Mouse (Mus musculus): ENCODE measurements at regions not wholly inside any gene's neighbourhood (a gene's known extent, or its start where the extent isn't known, plus 50 kb on each side); places are given as distances from the start of the nearest gene placed in this dataset.

GRCm38 (mm10) chr5:90164434-90164833 lies 59.4 kb downstream of the Cox18 start:
- ATAC-seq: no peak
- TF ChIP-seq CTCF (IDR thresholded peaks at IDR 0.05): no peak
- in situ Hi-C loops (cut with MboI; ENCODE audit: low pct_unique_long_range_greater_than_20kb): no loop called here
- CTCF ChIA-PET: no interaction called here
- no peak for DNase-seq (ENCODE audit: low read depth, low spot score)
- POLR2A ChIA-PET: no interaction called here
- H3K27me3 ChIP-seq: no peaks in the 10 kb centered on the region

GRCm38 (mm10) chr5:90163033-90163859 lies 60.6 kb downstream of the Cox18 start:
- in situ Hi-C loops (cut with MboI; ENCODE audit: low pct_unique_long_range_greater_than_20kb): no loop called here
- CTCF ChIA-PET: no interaction called here
- ATAC-seq (no peak), DNase-seq (ENCODE audit: low read depth, low spot score) (no peak)
- no peak for TF ChIP-seq CTCF (IDR thresholded peaks at IDR 0.05)
- no peaks in the 10 kb centered on the region for H3K27me3 ChIP-seq
- POLR2A ChIA-PET: no interaction called here

- TF ChIP-seq CTCF (IDR thresholded peaks at IDR 0.05): no peak
- ATAC-seq (no peak), DNase-seq (ENCODE audit: low read depth, low spot score) (no peak)
- no peaks in the 10 kb centered on the region for H3K27me3 ChIP-seq
- ChIA-PET CTCF (no interaction called here), POLR2A (no interaction called here)
- in situ Hi-C loops (cut with MboI; ENCODE audit: low pct_unique_long_range_greater_than_20kb): no loop called here
Observed at GRCm38 (mm10) chr5:90160281-90160680, 63.5 kb downstream of the Cox18 start.

GRCm38 (mm10) chr5:90156522-90156921 lies 67.3 kb downstream of the Cox18 start:
- H3K27me3 ChIP-seq: no peaks in the 10 kb centered on the region
- no peak for TF ChIP-seq CTCF (IDR thresholded peaks at IDR 0.05)
- ATAC-seq: no peak
- in situ Hi-C loops (cut with MboI; ENCODE audit: low pct_unique_long_range_greater_than_20kb): no loop called here
- POLR2A ChIA-PET: no interaction called here
- CTCF ChIA-PET: no interaction called here
- no peak for DNase-seq (ENCODE audit: low read depth, low spot score)

- TF ChIP-seq CTCF (IDR thresholded peaks at IDR 0.05): no peak
- no peak for DNase-seq (ENCODE audit: low read depth, low spot score)
- ATAC-seq: no peak
- in situ Hi-C loops (cut with MboI; ENCODE audit: low pct_unique_long_range_greater_than_20kb): no loop called here
- CTCF ChIA-PET: no interaction called here
- POLR2A ChIA-PET: interaction anchor here (0.6 kb wide), 1 partner anchor 15 kb away, joined by 6 read pairs; no protein-coding TSS in a partner anchor
- peaks cover 3% of the 10 kb centered on the region for H3K27me3 ChIP-seq
Observed at GRCm38 (mm10) chr5:90149611-90150532, 73.9 kb downstream of the Cox18 start.

GRCm38 (mm10) chr5:90135971-90136370 lies 87.8 kb downstream of the Cox18 start:
- no peak for DNase-seq (ENCODE audit: low read depth, low spot score)
- ATAC-seq: no peak
- ChIA-PET POLR2A (no interaction called here), CTCF (no interaction called here)
- in situ Hi-C loops (cut with MboI; ENCODE audit: low pct_unique_long_range_greater_than_20kb): no loop called here
- no peak for TF ChIP-seq CTCF (IDR thresholded peaks at IDR 0.05)
- peaks cover 3% of the 10 kb centered on the region for H3K27me3 ChIP-seq

- ATAC-seq (no peak), DNase-seq (ENCODE audit: low read depth, low spot score) (no peak)
- POLR2A ChIA-PET: no interaction called here
- H3K27me3 ChIP-seq: peaks cover 7% of the 10 kb centered on the region
- in situ Hi-C loops (cut with MboI; ENCODE audit: low pct_unique_long_range_greater_than_20kb): no loop called here
- no peak for TF ChIP-seq CTCF (IDR thresholded peaks at IDR 0.05)
- CTCF ChIA-PET: no interaction called here
Observed at GRCm38 (mm10) chr5:90107036-90107435, 116.8 kb downstream of the Cox18 start.

GRCm38 (mm10) chr5:90104672-90105071 lies 119.1 kb downstream of the Cox18 start:
- no peak for TF ChIP-seq CTCF (IDR thresholded peaks at IDR 0.05)
- peaks cover 7% of the 10 kb centered on the region for H3K27me3 ChIP-seq
- ATAC-seq: no peak
- POLR2A ChIA-PET: no interaction called here
- no peak for DNase-seq (ENCODE audit: low read depth, low spot score)
- CTCF ChIA-PET: no interaction called here
- in situ Hi-C loops (cut with MboI; ENCODE audit: low pct_unique_long_range_greater_than_20kb): no loop called here

- TF ChIP-seq CTCF (IDR thresholded peaks at IDR 0.05): no peak
- in situ Hi-C loops (cut with MboI; ENCODE audit: low pct_unique_long_range_greater_than_20kb): no loop called here
- CTCF ChIA-PET: no interaction called here
- ATAC-seq (no peak), DNase-seq (ENCODE audit: low read depth, low spot score) (no peak)
- peaks cover 14% of the 10 kb centered on the region for H3K27me3 ChIP-seq
- POLR2A ChIA-PET: no interaction called here
Observed at GRCm38 (mm10) chr5:90088541-90088940, 135.3 kb downstream of the Cox18 start.

GRCm38 (mm10) chr5:90086491-90086890 lies 137.3 kb downstream of the Cox18 start:
- in situ Hi-C loops (cut with MboI; ENCODE audit: low pct_unique_long_range_greater_than_20kb): no loop called here
- CTCF ChIA-PET: no interaction called here
- ATAC-seq (no peak), DNase-seq (ENCODE audit: low read depth, low spot score) (no peak)
- POLR2A ChIA-PET: no interaction called here
- no peak for TF ChIP-seq CTCF (IDR thresholded peaks at IDR 0.05)
- H3K27me3 ChIP-seq: peaks cover 22% of the 10 kb centered on the region

GRCm38 (mm10) chr5:90077025-90077536 lies 146.7 kb downstream of the Cox18 start:
- in situ Hi-C loops (cut with MboI; ENCODE audit: low pct_unique_long_range_greater_than_20kb): no loop called here
- CTCF ChIA-PET: no interaction called here

More at GRCm38 (mm10) chr5:90077025-90077536, 146.7 kb downstream of the Cox18 start:
- POLR2A ChIA-PET: interaction anchor here (0.6 kb wide), 1 partner anchor 24 kb away, joined by 3 read pairs; no protein-coding TSS in a partner anchor
- peaks cover 33% of the 10 kb centered on the region for H3K27me3 ChIP-seq
- ATAC-seq (no peak), DNase-seq (ENCODE audit: low read depth, low spot score) (no peak)
- no peak for TF ChIP-seq CTCF (IDR thresholded peaks at IDR 0.05)

Data from Patski (cell line).